ENCODE assay signal across 9 mouse cellular contexts in genomic region chr10:45483210-45483609, GRCm38 (mm10). TPM values are rescaled to one million over a fixed set of nuclear protein-coding genes. Genes with fewer than 3 reads are reported as not detected.
A peak's percentile ranks its signal among the peaks of the same experiment; 100 is the strongest.
DNase-seq lines count a peak whose midpoint lies in the region.
"Had no signal": no experiment of that assay in that cellular context is flagged by ENCODE, and none has a peak within 500 bp of the region (broad histone marks: within the 10 kb centered on the region; RNA-seq: fewer than 3 reads in every experiment).

No protein-coding gene starts in this region.

- peak; percentile 21 for DNase-seq in adrenal gland, postnatal 14 days
- DNase-seq in adrenal gland, adult 18-20 months (ENCODE audit: low spot score in 2 of 2) = no peak
- peak; percentile 5 for DNase-seq in lung, postnatal 14 days
- DNase-seq in lung, postnatal 10 days = no peak
- DNase-seq in embryo, embryonic 11 days = peak; percentile 71
- DNase-seq in retina, embryonic 14.5 days (ENCODE audit: low spot score) = peak; percentile 64
- DNase-seq in thymus, postnatal 25 days = no peak
- DNase-seq in Muller cell, postnatal 12 days (ENCODE audit: inconsistent ontology term) = no peak

RNA-seq across cellular contexts. Expression of gene Lin28b, which starts 3.0 kb away (rescaled TPM):
- total RNA-seq in adrenal gland, postnatal 14 days (2021) = 0.11 TPM in 1 of 2 replicates, not detected in the other
- under 1 TPM in 1 of 2 experiments, not detected in 1; 0.06 TPM for total RNA-seq in adrenal gland, adult 18-20 months (2021)
- total RNA-seq: gastrocnemius, adult 8-10 months had no signal

Comparison
In these comparisons a context has a peak if more than half of its experiments do, and no peak if none do; other contexts are left out.
1. DNase-seq: peak in adrenal gland, postnatal 14 days (single experiment), lung, postnatal 14 days (single experiment), embryo, embryonic 11 days (single experiment) and retina, embryonic 14.5 days (single experiment); none in adrenal gland, adult 18-20 months (0 of 2), lung, postnatal 10 days (single experiment), thymus, postnatal 25 days (single experiment) and Muller cell, postnatal 12 days (single experiment).